Mouse (Mus musculus): ENCODE measurements around the gene Kl. TPM values are rescaled to one million over a fixed set of nuclear protein-coding genes. Genes with fewer than 3 reads are reported as not detected.
A peak's percentile ranks its signal among the peaks of the same experiment; 100 is the strongest.

Kl gene
- polyA plus RNA-seq, 1 experiment = 0.69 TPM

DNA sequence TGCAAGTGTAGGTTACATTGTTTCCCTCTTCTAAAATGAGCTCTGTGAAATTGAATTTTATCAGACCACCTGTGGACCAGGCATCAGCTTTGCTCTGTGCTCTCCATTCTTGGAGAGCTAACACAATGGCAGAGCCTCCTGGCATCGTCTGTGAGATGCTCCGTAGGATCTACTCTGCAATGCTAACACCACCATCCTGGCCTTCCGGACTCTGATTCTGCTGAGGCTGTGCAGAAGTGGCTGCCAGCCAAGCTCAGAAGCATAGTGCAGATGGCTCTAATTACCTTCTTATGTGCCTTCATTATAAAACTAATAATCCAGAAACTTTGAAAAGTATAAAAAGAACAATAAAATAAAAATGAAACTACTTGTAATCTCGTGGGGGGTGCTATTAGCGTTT lies 16.2 kb upstream of the Kl start:
- H3K4me3 ChIP-seq (ENCODE audit: low read depth, low read length) = no peak overlapping the region
- no peaks in the 10 kb centered on the region for H3K9me3 ChIP-seq (replicated peaks; ENCODE audit: control insufficient read depth, insufficient read depth, low read length, poor library complexity, severe bottlenecking)
- no peak overlapping the region for H3K9ac ChIP-seq (ENCODE audit: low read depth, poor library complexity, severe bottlenecking)
- no peaks in the 10 kb centered on the region for H3K36me3 ChIP-seq (ENCODE audit: control insufficient read depth, insufficient read depth, low read length, poor library complexity, severe bottlenecking)
- no peak overlapping the region for H3K27ac ChIP-seq (ENCODE audit: insufficient read depth, low read length)
- H3K27me3 ChIP-seq (ENCODE audit: control insufficient read depth, insufficient read depth, low read length, poor library complexity, severe bottlenecking) = no peaks in the 10 kb centered on the region
- H3K4me1 ChIP-seq (ENCODE audit: control insufficient read depth, insufficient read depth, low read length) = no peaks in the 10 kb centered on the region
- no peak for TF ChIP-seq EP300 (IDR thresholded peaks at IDR 0.05; ENCODE audit: insufficient read depth, low read depth, low read length)
- TF ChIP-seq CTCF (IDR thresholded peaks at IDR 0.05; ENCODE audit: low read depth, low read length) = no peak
- TF ChIP-seq POLR2A (IDR thresholded peaks at IDR 0.05; ENCODE audit: insufficient read depth, low read length) = no peak

- no peak overlapping the region for H3K4me3 ChIP-seq (ENCODE audit: low read depth, low read length)
- TF ChIP-seq EP300 (IDR thresholded peaks at IDR 0.05; ENCODE audit: insufficient read depth, low read depth, low read length) (no peak), POLR2A (IDR thresholded peaks at IDR 0.05; ENCODE audit: insufficient read depth, low read length) (no peak), CTCF (IDR thresholded peaks at IDR 0.05; ENCODE audit: low read depth, low read length) (no peak)
- H3K9ac ChIP-seq (ENCODE audit: low read depth, poor library complexity, severe bottlenecking) = no peak overlapping the region
- H3K36me3 ChIP-seq (ENCODE audit: control insufficient read depth, insufficient read depth, low read length, poor library complexity, severe bottlenecking) = no peaks in the 10 kb centered on the region
- H3K4me1 ChIP-seq (ENCODE audit: control insufficient read depth, insufficient read depth, low read length) = no peaks in the 10 kb centered on the region
- H3K27ac ChIP-seq (ENCODE audit: insufficient read depth, low read length) = no peak overlapping the region
- no peaks in the 10 kb centered on the region for H3K27me3 ChIP-seq (ENCODE audit: control insufficient read depth, insufficient read depth, low read length, poor library complexity, severe bottlenecking)
- H3K9me3 ChIP-seq (replicated peaks; ENCODE audit: control insufficient read depth, insufficient read depth, low read length, poor library complexity, severe bottlenecking) = no peaks in the 10 kb centered on the region
Measured at GRCm38 (mm10) chr5:150936807-150937206, 15.6 kb upstream of the Kl start.

GRCm38 (mm10) chr5:150937501-150937900 lies 14.9 kb upstream of the Kl start:
- H3K36me3 ChIP-seq (ENCODE audit: control insufficient read depth, insufficient read depth, low read length, poor library complexity, severe bottlenecking) = no peaks in the 10 kb centered on the region
- no peak overlapping the region for H3K9ac ChIP-seq (ENCODE audit: low read depth, poor library complexity, severe bottlenecking)
- TF ChIP-seq EP300 (IDR thresholded peaks at IDR 0.05; ENCODE audit: insufficient read depth, low read depth, low read length) = no peak
- no peak for TF ChIP-seq CTCF (IDR thresholded peaks at IDR 0.05; ENCODE audit: low read depth, low read length)
- TF ChIP-seq POLR2A (IDR thresholded peaks at IDR 0.05; ENCODE audit: insufficient read depth, low read length) = no peak
- no peaks in the 10 kb centered on the region for H3K9me3 ChIP-seq (replicated peaks; ENCODE audit: control insufficient read depth, insufficient read depth, low read length, poor library complexity, severe bottlenecking)
- H3K4me1 ChIP-seq (ENCODE audit: control insufficient read depth, insufficient read depth, low read length) = no peaks in the 10 kb centered on the region
- H3K4me3 ChIP-seq (ENCODE audit: low read depth, low read length) = no peak overlapping the region
- no peaks in the 10 kb centered on the region for H3K27me3 ChIP-seq (ENCODE audit: control insufficient read depth, insufficient read depth, low read length, poor library complexity, severe bottlenecking)
- no peak overlapping the region for H3K27ac ChIP-seq (ENCODE audit: insufficient read depth, low read length)

DNA sequence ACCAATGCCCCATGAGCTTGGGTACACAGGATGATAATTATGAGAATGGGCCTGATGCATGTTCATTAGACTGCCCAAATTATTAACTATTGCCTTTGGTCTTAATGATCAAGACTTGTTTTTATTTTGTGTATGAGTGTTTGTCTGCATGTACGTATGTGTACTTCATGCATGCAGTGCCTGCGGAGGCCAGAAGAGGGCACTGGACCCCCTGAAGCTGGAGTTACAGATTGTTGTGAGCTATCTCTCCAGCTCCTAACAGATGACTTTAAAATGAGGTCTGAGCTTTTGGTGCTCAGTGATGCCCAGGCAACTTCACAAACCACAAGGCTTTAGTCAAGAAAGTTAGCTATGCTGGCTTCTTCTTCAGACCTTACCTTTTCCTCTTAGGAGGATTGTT lies 6.8 kb upstream of the Kl start:
- no peak overlapping the region for H3K27ac ChIP-seq (ENCODE audit: insufficient read depth, low read length)
- no peak overlapping the region for H3K4me3 ChIP-seq (ENCODE audit: low read depth, low read length)
- TF ChIP-seq POLR2A (IDR thresholded peaks at IDR 0.05; ENCODE audit: insufficient read depth, low read length) (no peak), CTCF (IDR thresholded peaks at IDR 0.05; ENCODE audit: low read depth, low read length) (peak; percentile 34), EP300 (IDR thresholded peaks at IDR 0.05; ENCODE audit: insufficient read depth, low read depth, low read length) (no peak)
- H3K9me3 ChIP-seq (replicated peaks; ENCODE audit: control insufficient read depth, insufficient read depth, low read length, poor library complexity, severe bottlenecking) = peaks cover 4% of the 10 kb centered on the region; the same call in 1 of the 2 replicates
- H3K36me3 ChIP-seq (ENCODE audit: control insufficient read depth, insufficient read depth, low read length, poor library complexity, severe bottlenecking) = no peaks in the 10 kb centered on the region
- no peaks in the 10 kb centered on the region for H3K4me1 ChIP-seq (ENCODE audit: control insufficient read depth, insufficient read depth, low read length)
- H3K9ac ChIP-seq (ENCODE audit: low read depth, poor library complexity, severe bottlenecking) = no peak overlapping the region
- no peaks in the 10 kb centered on the region for H3K27me3 ChIP-seq (ENCODE audit: control insufficient read depth, insufficient read depth, low read length, poor library complexity, severe bottlenecking)

DNA sequence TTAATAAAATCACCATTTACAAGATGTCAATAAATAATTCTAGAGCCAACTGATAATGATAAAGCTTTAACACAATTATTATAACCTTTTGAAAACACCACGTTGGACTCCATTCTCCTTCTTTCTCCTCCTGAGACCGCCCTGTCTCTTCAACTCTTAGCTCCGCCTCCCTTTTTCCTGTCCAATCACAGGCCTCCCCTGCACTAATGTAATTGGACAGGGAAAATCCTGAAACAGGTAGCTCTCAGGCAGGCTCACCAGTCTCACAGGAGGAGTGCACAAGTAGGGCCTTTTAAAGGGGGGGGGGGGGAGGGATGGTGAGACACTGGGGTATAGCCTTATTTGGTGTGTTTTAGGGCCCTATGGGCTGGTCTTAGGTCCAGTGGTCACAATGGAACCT lies 3.3 kb upstream of the Kl start:
- Histone ChIP-seq H3K27ac (ENCODE audit: insufficient read depth, low read length) (no peak overlapping the region), H3K27me3 (ENCODE audit: control insufficient read depth, insufficient read depth, low read length, poor library complexity, severe bottlenecking) (peaks cover 11% of the 10 kb centered on the region; the same call in 1 of the 2 replicates), H3K9ac (ENCODE audit: low read depth, poor library complexity, severe bottlenecking) (no peak overlapping the region), H3K4me1 (ENCODE audit: control insufficient read depth, insufficient read depth, low read length) (no peaks in the 10 kb centered on the region), H3K36me3 (ENCODE audit: control insufficient read depth, insufficient read depth, low read length, poor library complexity, severe bottlenecking) (no peaks in the 10 kb centered on the region), H3K9me3 (replicated peaks; ENCODE audit: control insufficient read depth, insufficient read depth, low read length, poor library complexity, severe bottlenecking) (peaks cover 4% of the 10 kb centered on the region; the same call in 1 of the 2 replicates), H3K4me3 (ENCODE audit: low read depth, low read length) (peak overlapping the region; percentile 34; the same call in 1 of the 2 replicates)
- TF ChIP-seq CTCF (IDR thresholded peaks at IDR 0.05; ENCODE audit: low read depth, low read length) (no peak), POLR2A (IDR thresholded peaks at IDR 0.05; ENCODE audit: insufficient read depth, low read length) (no peak), EP300 (IDR thresholded peaks at IDR 0.05; ENCODE audit: insufficient read depth, low read depth, low read length) (no peak)

DNA sequence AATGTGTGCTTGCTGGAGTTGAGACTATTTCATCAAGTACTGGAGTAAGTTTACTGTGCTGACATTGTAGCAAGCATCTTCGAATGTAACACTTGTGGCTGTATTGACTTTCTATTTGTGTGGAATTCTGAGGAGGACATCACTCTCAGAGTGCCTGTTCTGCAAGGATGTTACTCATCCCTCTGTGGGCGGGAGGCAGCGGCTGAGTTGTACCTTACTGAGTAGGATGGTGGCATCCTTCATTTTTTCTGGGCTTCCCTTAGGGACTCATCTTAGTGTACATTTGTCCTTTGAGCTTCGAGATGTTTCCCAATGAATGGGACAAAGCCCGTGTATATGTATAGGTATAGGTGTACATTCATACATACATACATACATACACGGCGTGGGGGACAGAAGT lies 1.1 kb upstream of the Kl start:
- Histone ChIP-seq H3K9ac (ENCODE audit: low read depth, poor library complexity, severe bottlenecking) (no peak overlapping the region), H3K4me3 (ENCODE audit: low read depth, low read length) (no peak overlapping the region), H3K27ac (ENCODE audit: insufficient read depth, low read length) (no peak overlapping the region), H3K9me3 (replicated peaks; ENCODE audit: control insufficient read depth, insufficient read depth, low read length, poor library complexity, severe bottlenecking) (no peaks in the 10 kb centered on the region), H3K27me3 (ENCODE audit: control insufficient read depth, insufficient read depth, low read length, poor library complexity, severe bottlenecking) (peaks cover 12% of the 10 kb centered on the region; the same call in 1 of the 2 replicates), H3K36me3 (ENCODE audit: control insufficient read depth, insufficient read depth, low read length, poor library complexity, severe bottlenecking) (no peaks in the 10 kb centered on the region), H3K4me1 (ENCODE audit: control insufficient read depth, insufficient read depth, low read length) (no peaks in the 10 kb centered on the region)
- TF ChIP-seq EP300 (IDR thresholded peaks at IDR 0.05; ENCODE audit: insufficient read depth, low read depth, low read length) (no peak), CTCF (IDR thresholded peaks at IDR 0.05; ENCODE audit: low read depth, low read length) (no peak), POLR2A (IDR thresholded peaks at IDR 0.05; ENCODE audit: insufficient read depth, low read length) (no peak)

Measured in ES-Bruce4 (cell line).